Mouse (Mus musculus) testis, adult 2 months (tissue): ENCODE data around the gene Sgpp1. TPM values are rescaled to one million over a fixed set of nuclear protein-coding genes. Genes with fewer than 3 reads are reported as not detected.

ENCODE experiments used
- H3K27ac ChIP-seq: fragments of 200-500 bp; 2 replicates; pipeline ENCODE4 v1.5.1; 2012; ENCODE audit warnings: low read depth, low read length; ENCODE audit not compliant: control insufficient read depth, insufficient read depth
- H3K27me3 ChIP-seq: fragments of 200-500 bp; 2 replicates; pipeline ENCODE4 v1.6.1; 2012; ENCODE audit warnings: mild to moderate bottlenecking, low read length, moderate library complexity; ENCODE audit not compliant: control insufficient read depth, insufficient read depth
- H3K36me3 ChIP-seq: fragments of 200-500 bp; 2 replicates; pipeline ENCODE4 v1.6.1; 2012; ENCODE audit warnings: mild to moderate bottlenecking, low read length; ENCODE audit not compliant: control insufficient read depth, insufficient read depth
- H3K4me1 ChIP-seq: fragments of 200-500 bp; 2 replicates; pipeline ENCODE4 v1.6.1; 2012; ENCODE audit warnings: low read length; ENCODE audit not compliant: control insufficient read depth, insufficient read depth
- H3K4me3 ChIP-seq: fragments of 200-500 bp; 2 replicates; pipeline ENCODE4 v1.5.1; 2012; ENCODE audit warnings: low read depth, mild to moderate bottlenecking, low read length, moderate library complexity, mixed read lengths; ENCODE audit not compliant: control insufficient read depth
- CTCF ChIP-seq: fragments of 200-500 bp; IDR thresholded peaks from 2 replicates; pipeline ENCODE4 v1.5.1; 2012; ENCODE audit warnings: low read depth, mild to moderate bottlenecking, inconsistent platforms, low read length, moderate library complexity; ENCODE audit not compliant: control insufficient read depth, insufficient read depth, insufficient replicate concordance
- POLR2A ChIP-seq: fragments of 200-500 bp; IDR thresholded peaks from 2 replicates; pipeline ENCODE4 v1.6.1; 2012; ENCODE audit warnings: low read depth, mild to moderate bottlenecking, inconsistent platforms, low read length, moderate library complexity; ENCODE audit not compliant: control insufficient read depth
- polyA plus RNA-seq: library from polyadenylated mRNA; depleted of rRNA; stranded (reverse); fragments of >200 nt; gene quantifications from 2 replicates; pipeline ENCODE4 v1.2.3, GENCODE M21; 2012

The Sgpp1 gene
- polyA plus RNA-seq, 1 experiment, result 20.8 TPM

- no peak overlapping the region for H3K4me3 ChIP-seq
- H3K36me3 ChIP-seq, result no peaks in the 10 kb centered on the region
- H3K27me3 ChIP-seq, result no peaks in the 10 kb centered on the region
- peaks cover 6% of the 10 kb centered on the region; the same call in 1 of the 2 replicates for H3K4me1 ChIP-seq
- H3K27ac ChIP-seq, result no peak overlapping the region
- TF ChIP-seq CTCF, result no peak
- no peak for TF ChIP-seq POLR2A
Measured at GRCm38 (mm10) chr12:75731927-75732443, 3.5 kb downstream of the Sgpp1 start.

GRCm38 (mm10) chr12:75731508-75731907, 4.0 kb downstream of the Sgpp1 start:
- H3K36me3 ChIP-seq, result no peaks in the 10 kb centered on the region
- TF ChIP-seq CTCF (no peak), POLR2A (no peak)
- peaks cover 6% of the 10 kb centered on the region; the same call in 1 of the 2 replicates for H3K4me1 ChIP-seq
- H3K27ac ChIP-seq, result no peak overlapping the region
- no peaks in the 10 kb centered on the region for H3K27me3 ChIP-seq
- H3K4me3 ChIP-seq, result no peak overlapping the region

DNA sequence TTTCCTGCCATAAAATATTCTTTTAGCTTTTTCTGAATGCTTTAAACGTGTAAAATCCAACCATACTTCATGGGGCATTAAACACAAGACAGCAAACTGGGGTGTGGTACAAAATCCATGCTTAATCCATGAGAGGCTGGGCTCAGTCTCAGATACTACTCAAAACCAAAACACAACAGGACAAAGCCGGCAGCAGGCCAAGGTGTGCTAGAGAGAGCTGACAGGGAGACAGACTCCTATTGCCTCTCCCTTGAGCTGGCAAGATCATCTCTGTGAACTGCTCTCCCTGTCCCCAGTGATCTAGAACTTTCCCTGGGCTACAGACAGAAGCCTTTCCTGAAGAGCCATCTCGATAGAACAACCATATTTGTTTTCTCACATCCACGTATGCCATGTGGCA, 5.1 kb downstream of the Sgpp1 start:
- no peaks in the 10 kb centered on the region for H3K27me3 ChIP-seq
- H3K27ac ChIP-seq, result no peak overlapping the region
- H3K36me3 ChIP-seq, result no peaks in the 10 kb centered on the region
- TF ChIP-seq POLR2A (no peak), CTCF (no peak)
- H3K4me3 ChIP-seq, result no peak overlapping the region
- peaks cover 8% of the 10 kb centered on the region for H3K4me1 ChIP-seq

GRCm38 (mm10) chr12:75729876-75730275, 5.7 kb downstream of the Sgpp1 start:
- TF ChIP-seq POLR2A (no peak), CTCF (no peak)
- Histone ChIP-seq H3K27ac (no peak overlapping the region), H3K27me3 (no peaks in the 10 kb centered on the region), H3K4me3 (no peak overlapping the region), H3K36me3 (no peaks in the 10 kb centered on the region), H3K4me1 (peaks cover 7% of the 10 kb centered on the region)

DNA sequence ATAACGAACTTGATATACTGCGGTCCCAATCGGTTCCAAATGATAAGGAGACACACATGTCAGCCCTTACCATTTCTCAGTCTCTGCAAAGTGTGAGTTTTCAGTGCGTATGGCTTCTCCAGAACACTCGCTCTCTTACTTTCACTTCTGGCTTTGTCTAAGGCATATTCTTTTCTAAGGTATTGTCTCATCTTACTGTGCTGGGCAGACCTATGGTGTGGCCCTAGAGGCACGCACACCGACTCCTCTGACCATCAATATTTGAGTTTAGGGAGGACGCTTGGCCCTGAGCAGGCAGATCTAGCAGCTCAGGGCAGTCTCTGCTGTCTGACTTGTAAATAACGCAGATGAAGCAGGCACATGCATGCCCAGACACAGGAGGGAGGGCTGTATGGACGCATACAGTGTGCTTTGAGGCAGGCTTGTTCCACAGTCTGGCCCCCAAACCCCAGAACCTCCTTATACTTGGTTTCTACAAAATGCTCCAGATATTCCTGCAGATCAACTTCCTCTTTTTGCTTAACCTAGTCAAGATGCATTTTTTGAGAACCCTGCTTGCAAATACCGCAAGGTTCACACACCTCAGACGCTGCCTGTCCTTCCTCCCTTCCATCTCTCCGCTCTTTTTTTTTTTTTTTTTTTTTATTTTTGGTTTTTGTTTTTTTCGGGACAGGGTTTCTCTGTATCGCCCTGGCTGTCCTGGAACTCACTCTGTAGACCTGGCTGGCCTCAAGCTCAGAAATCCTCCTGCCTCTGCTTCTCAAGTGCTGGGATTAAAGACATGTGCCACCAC, 8.0 kb downstream of the Sgpp1 start:
- H3K4me1 ChIP-seq, result peaks cover 5% of the 10 kb centered on the region
- no peak overlapping the region for H3K27ac ChIP-seq
- H3K27me3 ChIP-seq, result no peaks in the 10 kb centered on the region
- H3K36me3 ChIP-seq, result no peaks in the 10 kb centered on the region
- H3K4me3 ChIP-seq, result no peak overlapping the region
- TF ChIP-seq CTCF (no peak), POLR2A (no peak)

DNA sequence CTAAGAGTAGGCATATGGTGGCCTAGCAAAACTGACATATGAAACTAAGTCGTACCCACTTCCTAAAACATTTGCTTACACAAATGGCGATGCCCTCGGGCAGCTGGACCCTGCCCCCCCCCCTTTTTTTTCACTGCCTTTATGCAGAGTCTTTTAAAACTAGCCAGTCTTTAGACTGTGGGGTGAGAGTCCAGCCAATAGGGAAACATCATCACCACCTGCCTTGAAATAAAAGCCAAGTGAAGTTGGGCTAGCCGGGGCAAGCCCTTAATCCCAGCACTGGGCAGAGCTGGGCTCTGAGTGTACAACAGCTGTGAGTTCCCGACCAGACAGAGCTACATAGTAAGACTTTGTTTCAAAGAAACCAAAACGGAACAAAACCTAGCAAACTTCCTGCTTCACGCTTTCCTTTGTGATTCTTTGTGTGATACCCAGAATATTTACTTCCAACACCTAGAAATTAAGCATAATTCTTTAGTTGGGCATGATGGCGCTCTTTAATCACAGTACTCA, 9.1 kb downstream of the Sgpp1 start:
- no peak for TF ChIP-seq POLR2A
- TF ChIP-seq CTCF, result no peak
- Histone ChIP-seq H3K4me1 (peaks cover 5% of the 10 kb centered on the region), H3K27ac (no peak overlapping the region), H3K4me3 (no peak overlapping the region), H3K27me3 (no peaks in the 10 kb centered on the region), H3K36me3 (no peaks in the 10 kb centered on the region)

- Histone ChIP-seq H3K4me3 (no peak overlapping the region), H3K27ac (no peak overlapping the region; the same call in 1 of the 2 replicates), H3K4me1 (peaks cover 5% of the 10 kb centered on the region), H3K27me3 (no peaks in the 10 kb centered on the region), H3K36me3 (no peaks in the 10 kb centered on the region)
- TF ChIP-seq CTCF (no peak), POLR2A (no peak)
Measured at GRCm38 (mm10) chr12:75724621-75725324, 10.8 kb downstream of the Sgpp1 start.
